Mouse (Mus musculus): ENCODE measurements around the gene Elf2. TPM values are rescaled to one million over a fixed set of nuclear protein-coding genes. Genes with fewer than 3 reads are reported as not detected.

The Elf2 gene
- 39.6 and 44.9 TPM in 2 replicates for polyA plus RNA-seq (2015; fragmentation: Nextera tagmentation; extraction: Ambion mirVana)

DNA sequence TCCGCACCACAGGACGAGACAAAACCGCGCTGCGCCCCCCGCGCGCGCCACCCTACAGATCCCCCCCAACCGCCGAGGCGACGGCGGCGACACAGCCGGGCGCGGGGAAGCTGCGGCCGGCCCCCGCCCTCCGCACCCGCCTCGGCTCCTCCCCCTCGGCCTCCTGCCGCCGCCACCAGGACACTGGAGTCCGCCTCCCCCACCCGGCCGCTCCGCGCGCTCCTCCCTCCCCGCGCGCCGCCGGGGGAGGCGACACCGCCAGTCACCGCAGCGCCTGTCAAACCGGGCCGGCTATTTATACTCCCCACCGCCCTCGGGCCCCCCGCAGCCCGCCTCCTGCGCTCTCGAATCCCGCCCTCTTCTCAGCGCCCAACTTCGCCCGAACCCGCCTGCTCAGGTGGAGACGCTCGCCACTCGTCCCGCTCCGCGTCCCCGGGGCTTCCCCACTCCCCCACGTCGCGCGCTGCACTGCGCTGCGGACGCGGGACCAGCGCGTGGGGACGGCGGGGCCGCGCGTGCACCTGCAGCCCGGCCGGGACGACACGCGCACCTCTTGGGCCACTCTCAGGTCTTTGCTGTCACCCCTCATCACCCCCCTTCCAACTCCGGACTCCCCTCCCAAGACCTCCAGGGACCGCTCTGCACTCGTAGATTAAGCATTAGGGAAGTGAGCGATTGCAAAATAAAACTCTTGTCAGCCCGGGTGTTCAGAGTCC is at the start of gene Elf2:
Gene Elf2 (minus strand): TSS at position 112 of the 716 bp plus-strand sequence.
- H3K4me3 ChIP-seq, result peak within 1 kb of the TSS; percentile 88
- peak; percentile 83 for ATAC-seq (replicated peaks)
- H3K27ac ChIP-seq, result peak within 1 kb of the TSS; percentile 93
- H3K9me3 ChIP-seq, result no peaks in the 10 kb centered on the region
- peak within 1 kb of the TSS; percentile 59 for H3K9ac ChIP-seq
- no peaks in the 10 kb centered on the region for H3K27me3 ChIP-seq (replicated peaks)
- H3K4me1 ChIP-seq, result peaks cover 22% of the 10 kb centered on the region
- H3K4me2 ChIP-seq, result peak within 1 kb of the TSS; percentile 84
- no peaks in the 10 kb centered on the region for H3K36me3 ChIP-seq (replicated peaks)
- WGBS, result 1% methylated on average over 60 of the region's 87 CpGs

DNA sequence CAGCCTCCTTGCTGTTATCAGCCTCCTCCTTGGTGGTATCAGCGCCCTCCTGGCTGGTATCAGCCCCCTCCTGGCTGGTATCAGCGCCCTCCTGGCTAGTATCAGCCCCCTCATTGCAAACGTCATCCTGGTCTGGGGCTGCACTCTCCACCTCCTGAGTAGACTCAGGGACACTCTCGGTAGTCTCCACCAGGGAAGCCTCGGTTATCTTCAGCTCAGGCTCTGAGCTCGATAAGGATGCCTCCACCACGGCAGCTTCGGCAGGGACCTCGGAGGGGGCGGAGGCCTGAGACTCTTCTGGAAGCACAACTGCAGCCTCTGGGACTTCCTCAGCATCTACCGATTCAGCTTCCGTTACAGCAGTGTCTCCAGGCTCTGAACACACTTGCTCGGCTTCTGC is 48.4 kb upstream of the Elf2 start:
- Histone ChIP-seq H3K27ac (no peak overlapping the region), H3K9me3 (no peaks in the 10 kb centered on the region), H3K36me3 (replicated peaks) (no peaks in the 10 kb centered on the region), H3K27me3 (replicated peaks) (no peaks in the 10 kb centered on the region), H3K4me2 (peak overlapping the region; percentile 33), H3K9ac (no peak overlapping the region), H3K4me3 (no peak overlapping the region), H3K4me1 (peaks cover 9% of the 10 kb centered on the region)
- peak; percentile 50 for ATAC-seq (replicated peaks)
- 12% methylated on average over 13 of the region's 13 CpGs for whole genome bisulfite sequencing

DNA sequence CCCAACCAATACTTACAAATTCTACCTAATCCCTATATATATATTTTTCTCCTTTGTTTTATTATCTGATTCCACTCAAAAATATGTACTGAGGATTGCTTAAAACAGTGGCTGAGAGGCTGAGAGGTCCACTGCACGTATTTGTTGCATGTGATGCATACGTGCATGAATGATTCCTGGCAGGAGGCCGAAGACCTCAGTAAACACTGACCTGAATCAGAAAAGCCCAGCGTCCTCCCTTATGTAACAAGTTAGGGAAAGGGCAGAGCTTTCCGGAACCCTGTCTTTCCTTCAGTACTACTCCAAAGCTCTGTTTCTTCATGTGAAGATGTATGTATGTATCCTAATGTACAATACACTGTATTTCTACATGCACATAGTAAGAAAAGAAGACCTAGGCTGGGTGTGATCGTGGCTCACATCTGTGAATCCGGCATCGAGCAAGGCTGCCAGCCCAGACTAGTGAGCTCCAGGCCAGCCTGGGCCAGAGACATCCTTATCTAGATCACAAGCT is 47.5 kb upstream of the Elf2 start:
- Histone ChIP-seq H3K27me3 (replicated peaks) (no peaks in the 10 kb centered on the region), H3K4me1 (peaks cover 9% of the 10 kb centered on the region), H3K27ac (no peak overlapping the region), H3K4me2 (no peak overlapping the region), H3K4me3 (no peak overlapping the region), H3K9ac (no peak overlapping the region), H3K36me3 (replicated peaks) (no peaks in the 10 kb centered on the region), H3K9me3 (no peaks in the 10 kb centered on the region)
- 48% methylated on average over 8 of the region's 8 CpGs for WGBS
- no peak for ATAC-seq (replicated peaks)

DNA sequence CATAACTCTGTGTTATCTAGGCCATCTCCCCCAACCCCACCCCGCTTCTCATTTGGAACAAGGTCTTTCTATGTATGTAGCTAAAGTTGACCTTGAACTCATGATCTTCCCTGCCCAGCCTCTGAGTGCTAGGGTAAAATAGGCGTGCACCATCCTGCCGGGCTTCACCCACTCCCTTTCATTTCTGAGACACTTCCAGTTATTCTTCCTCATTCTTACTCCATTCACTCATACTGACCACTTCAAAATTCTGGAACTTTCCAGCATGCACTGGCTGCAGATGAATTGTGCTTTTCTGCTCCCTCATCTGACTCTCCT is 46.6 kb upstream of the Elf2 start:
- no peaks in the 10 kb centered on the region for H3K9me3 ChIP-seq
- no peaks in the 10 kb centered on the region for H3K27me3 ChIP-seq (replicated peaks)
- peaks cover 9% of the 10 kb centered on the region for H3K4me1 ChIP-seq
- no peak overlapping the region for H3K9ac ChIP-seq
- no peak overlapping the region for H3K4me2 ChIP-seq
- H3K27ac ChIP-seq, result no peak overlapping the region
- no peak for ATAC-seq (replicated peaks)
- no peaks in the 10 kb centered on the region for H3K36me3 ChIP-seq (replicated peaks)
- H3K4me3 ChIP-seq, result no peak overlapping the region
- 79% methylated on average over 3 of the region's 3 CpGs for WGBS

DNA sequence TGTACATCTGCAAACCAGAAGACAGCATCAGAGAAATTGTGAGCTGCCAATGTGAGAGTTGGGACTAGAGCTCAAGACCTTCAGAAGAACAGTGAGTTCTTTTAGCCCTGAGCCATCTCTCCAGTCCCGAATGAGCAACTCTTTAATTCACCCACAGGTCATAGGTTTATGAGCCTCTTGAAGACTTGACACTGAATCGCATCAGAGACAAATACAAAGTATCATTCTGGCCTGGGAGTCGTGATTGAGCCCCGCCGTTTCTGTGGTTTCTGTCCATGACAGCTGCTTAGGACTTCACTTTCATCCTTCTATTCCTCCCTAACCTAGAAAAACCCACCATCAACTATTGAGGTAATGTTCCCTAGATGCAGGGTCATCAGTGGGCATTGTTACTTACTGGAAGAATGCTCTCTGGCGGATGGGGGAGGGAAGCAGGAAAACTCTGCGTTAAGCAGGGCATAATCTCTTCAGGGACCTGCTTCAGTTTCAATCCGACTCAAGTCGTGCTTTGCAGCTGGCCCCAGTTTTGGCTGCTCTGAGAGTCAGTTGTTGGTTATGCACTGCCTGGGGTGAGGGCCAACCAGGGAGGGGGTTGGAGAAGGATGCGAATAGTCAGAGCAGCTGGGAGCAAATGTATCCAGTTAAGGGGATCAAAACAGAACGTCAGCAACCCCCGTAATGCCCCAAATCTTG is 46.1 kb upstream of the Elf2 start:
- no peaks in the 10 kb centered on the region for H3K36me3 ChIP-seq (replicated peaks)
- 36% methylated on average over 12 of the region's 12 CpGs for WGBS
- no peak for ATAC-seq (replicated peaks)
- H3K9ac ChIP-seq, result no peak overlapping the region
- H3K9me3 ChIP-seq, result no peaks in the 10 kb centered on the region
- H3K4me1 ChIP-seq, result peaks cover 9% of the 10 kb centered on the region
- no peaks in the 10 kb centered on the region for H3K27me3 ChIP-seq (replicated peaks)
- no peak overlapping the region for H3K4me3 ChIP-seq
- H3K27ac ChIP-seq, result no peak overlapping the region
- no peak overlapping the region for H3K4me2 ChIP-seq

DNA sequence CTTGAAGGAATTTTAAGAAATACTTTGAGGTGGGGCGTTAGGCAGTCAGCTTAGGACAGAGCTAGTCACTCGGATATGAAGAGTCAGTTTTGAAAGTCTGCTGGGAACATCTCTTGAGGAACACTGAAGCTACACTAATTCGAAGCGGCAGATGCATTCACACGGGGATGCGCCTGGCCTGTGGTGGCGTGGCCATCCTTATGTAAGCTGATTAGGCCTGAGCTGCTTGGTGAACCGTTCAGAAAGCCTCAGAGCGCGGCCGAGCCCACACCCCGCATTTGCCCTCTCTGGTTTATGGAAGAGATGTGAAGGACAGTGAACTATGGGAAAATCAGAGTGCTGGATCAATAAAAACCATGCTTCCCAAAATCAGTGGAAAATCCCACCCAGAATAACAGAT is 42.9 kb upstream of the Elf2 start:
- H3K9me3 ChIP-seq, result no peaks in the 10 kb centered on the region
- no peaks in the 10 kb centered on the region for H3K36me3 ChIP-seq (replicated peaks)
- H3K9ac ChIP-seq, result no peak overlapping the region
- H3K4me2 ChIP-seq, result no peak overlapping the region
- H3K4me1 ChIP-seq, result peaks cover 4% of the 10 kb centered on the region; the same call in 1 of the 2 replicates
- no peak overlapping the region for H3K27ac ChIP-seq
- ATAC-seq (replicated peaks), result no peak
- WGBS, result 21% methylated on average over 12 of the region's 12 CpGs
- H3K4me3 ChIP-seq, result no peak overlapping the region
- no peaks in the 10 kb centered on the region for H3K27me3 ChIP-seq (replicated peaks)

DNA sequence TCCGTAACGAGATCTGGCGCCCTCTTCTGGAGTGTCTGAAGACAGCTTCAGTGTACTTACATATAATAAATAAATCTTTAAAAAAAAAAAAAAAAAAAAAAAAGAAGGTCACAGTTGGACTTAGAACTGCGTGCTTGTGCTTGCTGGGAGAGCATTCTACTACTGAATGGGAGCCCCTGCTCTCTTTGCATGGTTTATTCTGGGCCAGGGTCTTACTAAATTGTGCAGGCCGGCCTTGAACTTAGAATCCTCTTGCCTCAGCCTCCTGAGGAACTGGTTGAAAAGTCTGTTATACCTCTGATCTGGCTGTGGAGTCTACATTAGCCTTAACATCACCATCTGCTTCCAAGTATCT is 40.2 kb upstream of the Elf2 start:
- Histone ChIP-seq H3K27me3 (replicated peaks) (no peaks in the 10 kb centered on the region), H3K4me1 (no peaks in the 10 kb centered on the region), H3K9me3 (no peaks in the 10 kb centered on the region), H3K27ac (no peak overlapping the region), H3K36me3 (replicated peaks) (no peaks in the 10 kb centered on the region), H3K4me2 (no peak overlapping the region), H3K9ac (no peak overlapping the region), H3K4me3 (no peak overlapping the region)
- no peak for ATAC-seq (replicated peaks)
- 72% methylated on average over 4 of the region's 5 CpGs for WGBS

DNA sequence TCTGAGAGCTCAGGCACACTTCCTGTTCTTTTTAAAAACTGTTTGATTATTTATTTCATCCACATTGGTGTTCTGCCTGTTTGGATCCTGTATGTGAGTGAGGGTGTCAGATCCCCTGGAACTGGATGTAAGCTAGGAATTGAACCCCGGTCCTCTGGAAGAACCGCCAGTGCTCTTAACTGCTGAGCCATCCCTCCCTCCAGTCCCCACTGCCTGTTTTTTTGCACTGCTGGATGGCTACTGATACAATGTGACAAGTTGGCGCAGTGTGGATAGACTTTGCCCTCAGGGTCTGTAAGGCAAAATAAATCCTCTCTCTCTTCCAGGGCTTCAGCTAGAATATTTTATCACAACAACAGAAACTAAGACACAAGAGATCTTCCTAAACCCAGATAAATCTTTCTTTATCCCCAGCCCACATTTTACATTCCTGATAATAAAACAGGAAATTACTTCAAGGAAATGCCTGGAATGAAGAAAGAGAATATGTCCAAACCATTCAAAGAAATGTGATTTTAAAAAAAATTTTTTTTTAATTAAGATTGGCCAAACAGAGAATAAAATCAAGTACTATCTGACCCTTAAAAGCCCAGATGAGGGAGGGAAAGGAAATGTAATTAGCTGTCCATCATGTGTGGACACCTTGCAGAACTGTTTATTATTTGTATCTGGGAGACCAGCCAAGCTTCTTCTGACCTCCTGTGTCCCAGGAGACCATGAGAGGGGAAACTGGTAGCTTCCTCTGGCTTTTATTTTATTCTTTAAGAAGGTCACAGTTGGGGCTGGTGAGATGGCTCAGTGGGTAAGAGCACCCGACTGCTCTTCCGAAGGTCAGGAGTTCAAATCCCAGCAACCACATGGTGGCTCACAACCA is 39.6 kb upstream of the Elf2 start:
- Histone ChIP-seq H3K4me1 (no peaks in the 10 kb centered on the region), H3K36me3 (replicated peaks) (no peaks in the 10 kb centered on the region), H3K4me2 (no peak overlapping the region), H3K27ac (no peak overlapping the region), H3K27me3 (replicated peaks) (no peaks in the 10 kb centered on the region), H3K9ac (no peak overlapping the region), H3K4me3 (no peak overlapping the region), H3K9me3 (no peaks in the 10 kb centered on the region)
- WGBS, result 63% methylated on average over 5 of the region's 5 CpGs
- ATAC-seq (replicated peaks), result no peak

DNA sequence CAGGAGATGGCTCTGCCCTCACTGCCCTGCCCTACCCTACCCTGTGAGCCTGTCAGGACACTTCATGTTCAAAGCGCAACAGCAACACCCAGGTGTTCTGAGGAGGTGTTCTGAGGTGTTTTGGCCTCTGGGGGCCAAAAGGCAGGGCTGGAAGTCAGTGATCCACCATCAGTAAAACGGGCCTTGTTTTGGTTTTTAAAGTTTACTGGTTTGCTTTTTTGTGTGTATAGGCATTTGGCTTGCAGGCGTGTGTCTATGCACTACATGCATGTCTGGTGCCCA is 38.1 kb upstream of the Elf2 start:
- no peaks in the 10 kb centered on the region for H3K36me3 ChIP-seq (replicated peaks)
- H3K4me2 ChIP-seq, result peak overlapping the region; percentile 39
- 86% methylated on average over 3 of the region's 3 CpGs for WGBS
- no peaks in the 10 kb centered on the region for H3K9me3 ChIP-seq
- no peak overlapping the region for H3K4me3 ChIP-seq
- ATAC-seq (replicated peaks), result 0 out of 2 replicates have a peak, but pooled peaks have one; percentile 45
- H3K27me3 ChIP-seq (replicated peaks), result no peaks in the 10 kb centered on the region
- no peak overlapping the region for H3K9ac ChIP-seq
- no peak overlapping the region for H3K27ac ChIP-seq
- H3K4me1 ChIP-seq, result no peaks in the 10 kb centered on the region

DNA sequence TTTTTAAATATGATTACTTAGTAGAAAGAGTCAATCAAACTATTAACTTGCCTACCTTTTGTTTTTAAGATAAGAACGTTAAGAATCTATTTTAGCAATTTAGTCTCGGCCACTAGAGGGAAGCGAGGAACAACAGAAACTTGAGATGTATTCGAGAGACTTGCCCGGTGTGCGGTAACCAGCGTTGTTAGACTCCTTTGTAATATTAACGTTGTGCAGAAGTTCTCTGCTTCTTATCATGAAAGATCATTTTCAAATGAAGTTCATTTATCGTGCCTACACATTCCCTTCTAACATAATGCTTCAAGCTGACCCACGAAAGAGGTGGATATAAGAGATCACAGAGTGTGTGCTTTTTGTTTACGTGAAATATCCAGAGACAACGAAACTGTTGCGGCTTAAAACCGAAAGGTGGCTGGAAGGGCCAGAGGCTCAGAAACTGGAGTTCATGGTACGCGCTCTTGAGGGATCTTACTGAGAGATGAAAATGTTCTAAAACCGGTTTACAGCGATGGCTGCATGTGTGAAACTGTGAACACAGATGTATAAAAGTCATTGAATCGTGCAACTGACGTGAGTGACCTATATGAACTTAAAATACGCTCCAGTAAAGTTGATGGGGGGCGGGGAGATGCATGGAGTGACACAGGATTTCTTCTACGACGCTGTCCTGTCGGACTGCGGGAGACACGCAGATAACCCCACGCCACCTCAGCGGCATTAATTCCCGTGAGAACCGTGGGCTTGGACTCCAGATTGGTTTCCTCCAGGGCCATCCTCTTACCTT is 37.6 kb upstream of the Elf2 start:
- H3K9ac ChIP-seq, result no peak overlapping the region
- H3K36me3 ChIP-seq (replicated peaks), result no peaks in the 10 kb centered on the region
- H3K4me2 ChIP-seq, result peak overlapping the region; percentile 39
- no peak for ATAC-seq (replicated peaks)
- no peak overlapping the region for H3K4me3 ChIP-seq
- H3K27me3 ChIP-seq (replicated peaks), result no peaks in the 10 kb centered on the region
- 48% methylated on average over 31 of the region's 31 CpGs for WGBS
- no peaks in the 10 kb centered on the region for H3K4me1 ChIP-seq
- no peaks in the 10 kb centered on the region for H3K9me3 ChIP-seq
- no peak overlapping the region for H3K27ac ChIP-seq

DNA sequence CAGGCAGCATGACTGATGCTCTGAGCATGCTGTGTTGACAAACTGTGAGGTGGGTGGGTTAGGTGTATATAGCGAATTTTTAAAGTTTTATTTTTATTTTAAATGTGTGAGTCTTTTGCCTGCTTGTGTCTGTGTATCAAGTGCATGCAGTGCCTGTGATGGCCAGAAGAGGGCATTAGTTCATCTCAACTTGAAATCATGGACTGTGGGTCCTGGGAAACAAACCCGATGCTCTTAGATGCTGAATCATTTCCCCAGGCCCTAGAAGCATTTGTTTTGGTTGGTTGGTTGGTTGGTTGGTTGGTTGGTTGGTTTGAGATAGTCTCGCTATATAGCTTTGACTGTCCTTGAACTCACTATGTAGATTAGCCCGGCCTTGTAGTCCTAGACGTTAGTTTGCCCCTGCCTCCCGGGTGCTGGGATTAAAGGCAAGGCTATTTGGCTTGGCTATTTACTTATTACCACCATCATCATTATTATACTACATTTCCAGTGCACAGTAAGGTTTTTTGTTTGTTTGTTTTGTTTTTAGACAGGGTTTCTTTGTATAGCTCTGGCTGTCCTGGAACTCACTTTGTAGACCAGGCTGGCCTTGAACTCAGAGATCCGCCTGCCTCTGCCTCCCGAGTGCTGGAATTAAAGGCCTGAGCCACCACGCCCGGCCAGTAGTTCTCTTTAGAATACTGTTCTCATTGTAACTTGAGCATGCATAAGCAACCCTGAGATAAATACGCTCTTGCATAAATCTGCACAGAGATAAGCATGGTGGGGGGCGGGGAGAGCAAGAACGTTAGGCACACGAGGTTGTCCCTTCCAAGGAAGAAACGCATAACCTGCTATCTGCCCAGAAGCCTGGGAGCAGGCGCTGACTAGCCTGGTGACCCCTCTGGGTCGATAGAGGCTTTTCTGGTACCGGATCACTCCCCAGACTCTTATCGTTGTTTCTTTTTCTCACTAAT is 35.1 kb upstream of the Elf2 start:
- WGBS, result 88% methylated on average over 19 of the region's 19 CpGs
- Histone ChIP-seq H3K4me1 (no peaks in the 10 kb centered on the region), H3K9ac (no peak overlapping the region), H3K4me2 (no peak overlapping the region), H3K9me3 (no peaks in the 10 kb centered on the region), H3K36me3 (replicated peaks) (no peaks in the 10 kb centered on the region), H3K27ac (no peak overlapping the region), H3K4me3 (no peak overlapping the region), H3K27me3 (replicated peaks) (no peaks in the 10 kb centered on the region)
- no peak for ATAC-seq (replicated peaks)

Measured in midbrain, embryonic 15.5 days (tissue).